Mouse (Mus musculus): ENCODE data around the gene Pdzk1ip1.
A peak's percentile ranks its signal among the peaks of the same experiment; 100 is the strongest.

DNA sequence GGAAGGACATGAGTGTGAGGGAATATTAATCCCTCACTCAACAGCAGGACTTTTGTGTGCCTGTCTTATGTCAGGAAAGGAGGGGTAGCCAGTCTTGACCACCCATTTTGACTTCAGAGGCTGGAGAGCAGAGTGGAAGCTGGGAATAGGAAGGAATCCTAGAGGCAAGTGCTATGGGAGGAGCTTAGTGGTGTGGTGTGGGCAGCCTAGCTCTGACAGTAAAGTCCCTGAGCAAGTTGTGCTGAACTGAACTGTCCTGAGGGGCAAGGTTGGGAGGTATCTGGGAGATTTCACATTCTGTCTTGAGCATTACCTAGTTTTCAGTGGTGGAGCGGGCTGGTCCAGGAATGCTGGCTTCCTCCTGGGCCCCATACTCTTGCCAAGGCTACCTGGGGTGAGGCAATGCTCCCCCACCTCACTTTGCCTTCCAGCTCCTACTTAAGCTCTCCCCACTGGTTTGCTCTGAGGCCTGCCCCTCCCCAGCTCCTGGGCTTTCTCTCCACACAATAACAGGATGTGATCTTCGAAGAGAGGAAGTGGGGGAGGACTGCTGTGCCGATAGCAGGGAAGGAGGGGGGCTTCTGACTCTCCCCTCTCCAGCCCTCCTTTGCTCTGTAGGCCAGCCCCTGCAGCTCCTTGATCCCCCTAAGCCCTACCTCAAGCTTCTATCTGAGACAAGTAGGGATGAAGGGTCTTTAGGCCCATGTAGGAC is 13.1 kb upstream of the Pdzk1ip1 start:
- TF ChIP-seq POLR2A (IDR thresholded peaks at IDR 0.05; ENCODE audit: control insufficient read depth in 1 of 2, insufficient read depth in 1 of 2, low read depth in 1 of 2, low read length in 2 of 2, poor library complexity in 1 of 2) (no peak), MAFK (IDR thresholded peaks at IDR 0.05; ENCODE audit: borderline replicate concordance, low read depth, low read length) (no peak), EP300 (IDR thresholded peaks at IDR 0.05; ENCODE audit: low read depth in 1 of 2, low read length in 2 of 2) (peak; percentile 66 to 68), MYC (IDR thresholded peaks at IDR 0.05; ENCODE audit: low read depth, low read length) (no peak)
